Mouse (Mus musculus) limb, embryonic 14.5 days (tissue): ENCODE results near the gene G3bp1. TPM values are rescaled to one million over a fixed set of nuclear protein-coding genes. Genes with fewer than 3 reads are reported as not detected.
A peak's percentile ranks its signal among the peaks of the same experiment; 100 is the strongest.

Experiments used
- ATAC-seq: fragments of 200-750 bp; cut with Nextera tagmentation; 2 replicates; pipeline ENCODE4 v1.8.0; 2017; ENCODE audit warnings: low read depth, moderate number of reproducible peaks, moderate TSS enrichment; ENCODE audit not compliant: low FRiP score
- DNase-seq: peaks from one replicate; pipeline ENCODE4 v3.0.0-alpha.2; 2015; ENCODE audit warnings: low spot score
- H3K27ac ChIP-seq: fragments of 300-500 bp; sonication (generic); replicated peaks from 2 replicates; pipeline ENCODE4 v1.5.1; 2014; ENCODE audit warnings: low read depth, mild to moderate bottlenecking, low read length, moderate library complexity, mixed read lengths
- H3K27me3 ChIP-seq: fragments of 300-500 bp; sonication (generic); 2 replicates; pipeline ENCODE4 v1.6.1; 2014; ENCODE audit warnings: low read length, mixed read lengths; ENCODE audit not compliant: control insufficient read depth, insufficient read depth
- H3K36me3 ChIP-seq: fragments of 300-500 bp; sonication (generic); 2 replicates; pipeline ENCODE4 v1.6.1; 2014; ENCODE audit warnings: mild to moderate bottlenecking, low read length, moderate library complexity, mixed read lengths; ENCODE audit not compliant: control insufficient read depth, insufficient read depth
- H3K4me1 ChIP-seq: fragments of 300-500 bp; sonication (generic); 2 replicates; pipeline ENCODE4 v1.6.1; 2014; ENCODE audit warnings: antibody characterized with exemption, low read length, mixed read lengths; ENCODE audit not compliant: control insufficient read depth, insufficient read depth
- H3K4me2 ChIP-seq: fragments of 300-500 bp; sonication (generic); replicated peaks from 2 replicates; pipeline ENCODE4 v1.6.1; 2014; ENCODE audit warnings: low read depth, mild to moderate bottlenecking, low read length, moderate library complexity; ENCODE audit not compliant: severe bottlenecking
- H3K4me3 ChIP-seq: fragments of 300-500 bp; sonication (generic); replicated peaks from 2 replicates; pipeline ENCODE4 v1.5.1; 2014; ENCODE audit warnings: low read length
- H3K9ac ChIP-seq: fragments of 300-500 bp; sonication (generic); 2 replicates; pipeline ENCODE4 v1.6.1; 2014; ENCODE audit warnings: mild to moderate bottlenecking, low read depth, low read length, moderate library complexity; ENCODE audit not compliant: severe bottlenecking
- H3K9me3 ChIP-seq: fragments of 300-500 bp; sonication (generic); 2 replicates; pipeline ENCODE4 v1.6.1; 2016; ENCODE audit warnings: low read length; ENCODE audit not compliant: control insufficient read depth
- POLR2A ChIP-seq: fragments of 200-500 bp; IDR thresholded peaks from 2 replicates; pipeline ENCODE4 v1.8.0; 2012; ENCODE audit warnings: inconsistent platforms, mild to moderate bottlenecking, moderate library complexity, borderline replicate concordance; ENCODE audit not compliant: insufficient read depth, insufficient read length; ENCODE audit errors: extremely low read depth
- WGBS: fragments of 180-500 bp; shearing (Covaris S2); extraction: QIAGEN DNeasy Blood & Tissue Kit; methylation state at CpG from one replicate; pipeline ENCODE4 v1.1.7; 2014; 5-methylcytosine and 5-hydroxymethylcytosine counted together
- polyA plus RNA-seq, 2 experiments: library from polyadenylated mRNA; depleted of rRNA in 1 of 2; stranded (reverse) in 1 of 2; unstranded in 1 of 2; fragments of >200 nt; fragmentation: Nextera tagmentation in 1 of 2; extraction: Ambion mirVana in 1 of 2; gene quantifications; 2 replicates each; pipeline versions ENCODE4 v1.2.1 to v1.2.3; 2012 to 2014

The G3bp1 gene
- polyA plus RNA-seq, 2 experiments: 79.0 to 171 TPM

GRCm38 (mm10) chr11:55496158-55496557 lies 26.7 kb downstream of the G3bp1 start:
- Histone ChIP-seq H3K9me3 (no peaks in the 10 kb centered on the region), H3K4me2 (no peak overlapping the region), H3K4me1 (no peaks in the 10 kb centered on the region), H3K36me3 (peaks cover 94% of the 10 kb centered on the region), H3K27me3 (no peaks in the 10 kb centered on the region), H3K9ac (no peak overlapping the region), H3K27ac (no peak overlapping the region), H3K4me3 (no peak overlapping the region)
- ATAC-seq: no peak
- WGBS: 88% methylated on average over 6 of the region's 6 CpGs
- no peak for TF ChIP-seq POLR2A
- no peak for DNase-seq

GRCm38 (mm10) chr11:55497885-55498284 lies 28.4 kb downstream of the G3bp1 start:
- ATAC-seq: no peak
- WGBS: 64% methylated on average over 5 of the region's 5 CpGs
- peaks cover 94% of the 10 kb centered on the region for H3K36me3 ChIP-seq

GRCm38 (mm10) chr11:55501955-55502531 lies 32.6 kb downstream of the G3bp1 start:
- ATAC-seq: no peak
- 77% methylated on average over 8 of the region's 8 CpGs for WGBS
- H3K4me3 ChIP-seq: no peak overlapping the region
- H3K36me3 ChIP-seq: peaks cover 53% of the 10 kb centered on the region
- TF ChIP-seq POLR2A: no peak
- H3K27me3 ChIP-seq: no peaks in the 10 kb centered on the region
- H3K27ac ChIP-seq: no peak overlapping the region
- DNase-seq: no peak
- no peak overlapping the region for H3K9ac ChIP-seq
- no peaks in the 10 kb centered on the region for H3K9me3 ChIP-seq
- H3K4me1 ChIP-seq: no peaks in the 10 kb centered on the region
- H3K4me2 ChIP-seq: no peak overlapping the region

More at GRCm38 (mm10) chr11:55497885-55498284, 28.4 kb downstream of the G3bp1 start:
- H3K27ac ChIP-seq: no peak overlapping the region
- no peak overlapping the region for H3K9ac ChIP-seq
- H3K4me2 ChIP-seq: no peak overlapping the region
- no peak for TF ChIP-seq POLR2A
- no peaks in the 10 kb centered on the region for H3K9me3 ChIP-seq
- no peaks in the 10 kb centered on the region for H3K27me3 ChIP-seq
- DNase-seq: peak; percentile 71
- H3K4me1 ChIP-seq: no peaks in the 10 kb centered on the region
- no peak overlapping the region for H3K4me3 ChIP-seq

- H3K4me3 ChIP-seq: no peak overlapping the region
- peaks cover 45% of the 10 kb centered on the region for H3K36me3 ChIP-seq
- no peaks in the 10 kb centered on the region for H3K9me3 ChIP-seq
- no peaks in the 10 kb centered on the region for H3K27me3 ChIP-seq
- no peak overlapping the region for H3K4me2 ChIP-seq
- WGBS: 54% methylated on average over 5 of the region's 5 CpGs
- ATAC-seq: no peak
- no peak overlapping the region for H3K9ac ChIP-seq
- no peak for TF ChIP-seq POLR2A
- no peak overlapping the region for H3K27ac ChIP-seq
- H3K4me1 ChIP-seq: no peaks in the 10 kb centered on the region
- no peak for DNase-seq
These were observed 33.4 kb downstream of the G3bp1 start for GRCm38 (mm10) chr11:55502886-55503285.

- WGBS: 83% methylated on average over 3 of the region's 3 CpGs
- Histone ChIP-seq H3K9ac (no peak overlapping the region), H3K27me3 (no peaks in the 10 kb centered on the region), H3K36me3 (peaks cover 25% of the 10 kb centered on the region), H3K4me1 (no peaks in the 10 kb centered on the region), H3K4me3 (no peak overlapping the region), H3K4me2 (no peak overlapping the region), H3K9me3 (no peaks in the 10 kb centered on the region), H3K27ac (no peak overlapping the region)
- DNase-seq (no peak), ATAC-seq (no peak)
- TF ChIP-seq POLR2A: no peak
These were observed 36.0 kb downstream of the G3bp1 start for GRCm38 (mm10) chr11:55505485-55505884.
